Mouse (Mus musculus): ENCODE measurements around the gene Mitd1. TPM values are rescaled to one million over a fixed set of nuclear protein-coding genes. Genes with fewer than 3 reads are reported as not detected.

The Mitd1 gene
- polyA plus RNA-seq, 1 experiment from 2014 or later, result 12.3 TPM

- Histone ChIP-seq H3K36me3 (ENCODE audit: control insufficient read depth, insufficient read depth, low read length) (no peaks in the 10 kb centered on the region), H3K9me3 (ENCODE audit: control insufficient read depth, low read length) (no peaks in the 10 kb centered on the region; the same call in 1 of the 2 replicates), H3K4me1 (ENCODE audit: control insufficient read depth in 2 of 2, insufficient read depth in 2 of 2, low read length in 2 of 2) (peaks cover 5 to 7% of the 10 kb centered on the region in 2 experiments; a peak in 2 of 4 replicates), H3K4me2 (ENCODE audit: low read length) (no peak overlapping the region), H3K4me3 (ENCODE audit: control insufficient read depth in 1 of 2, insufficient read depth in 1 of 2, low read depth in 1 of 2, low read length in 2 of 2) (no peak overlapping the region), H3K9ac (ENCODE audit: low read length) (no peak overlapping the region), H3K27ac (replicated peaks in 1 of 2; ENCODE audit: control insufficient read depth in 1 of 2, insufficient read depth in 1 of 2, low read depth in 2 of 2, low read length in 2 of 2) (no peak overlapping the region), H3K27me3 (ENCODE audit: control insufficient read depth, insufficient read depth, low read length) (no peaks in the 10 kb centered on the region; the same call in 1 of the 2 replicates)
- 63% methylated on average over 10 of the region's 10 CpGs for WGBS
- no peak for ATAC-seq (ENCODE audit: insufficient number of reproducible peaks, insufficient read depth, low FRiP score, low read depth)
Observed at GRCm38 (mm10) chr1:37867684-37868322, 22.4 kb downstream of the Mitd1 start.

GRCm38 (mm10) chr1:37867056-37867455, 23.2 kb downstream of the Mitd1 start:
- no peak for ATAC-seq (ENCODE audit: insufficient number of reproducible peaks, insufficient read depth, low FRiP score, low read depth)

GRCm38 (mm10) chr1:37866286-37866685, 23.9 kb downstream of the Mitd1 start, which contains the start of gene Tsga10:
Tsga10 (minus strand) TSS chr1:37866429.
- H3K27ac ChIP-seq (replicated peaks in 1 of 2; ENCODE audit: control insufficient read depth in 1 of 2, insufficient read depth in 1 of 2, low read depth in 2 of 2, low read length in 2 of 2), result peak within 1 kb of the TSS; percentile 83 to 94
- 86% methylated on average over 6 of the region's 6 CpGs for WGBS

More at GRCm38 (mm10) chr1:37867056-37867455, 23.2 kb downstream of the Mitd1 start:
- Histone ChIP-seq H3K4me3 (ENCODE audit: control insufficient read depth in 1 of 2, insufficient read depth in 1 of 2, low read depth in 1 of 2, low read length in 2 of 2) (no peak overlapping the region), H3K36me3 (ENCODE audit: control insufficient read depth, insufficient read depth, low read length) (no peaks in the 10 kb centered on the region), H3K4me2 (ENCODE audit: low read length) (no peak overlapping the region), H3K9me3 (ENCODE audit: control insufficient read depth, low read length) (no peaks in the 10 kb centered on the region; the same call in 1 of the 2 replicates), H3K9ac (ENCODE audit: low read length) (no peak overlapping the region), H3K27me3 (ENCODE audit: control insufficient read depth, insufficient read depth, low read length) (no peaks in the 10 kb centered on the region; the same call in 1 of the 2 replicates), H3K4me1 (ENCODE audit: control insufficient read depth in 2 of 2, insufficient read depth in 2 of 2, low read length in 2 of 2) (peaks cover 4 to 5% of the 10 kb centered on the region in 2 experiments; a peak in 2 of 4 replicates), H3K27ac (replicated peaks in 1 of 2; ENCODE audit: control insufficient read depth in 1 of 2, insufficient read depth in 1 of 2, low read depth in 2 of 2, low read length in 2 of 2) (no peak overlapping the region)
- WGBS, result 65% methylated on average over 1 of the region's 1 CpGs

GRCm38 (mm10) chr1:37865401-37866215, 24.6 kb downstream of the Mitd1 start:
- H3K27ac ChIP-seq (replicated peaks in 1 of 2; ENCODE audit: control insufficient read depth in 1 of 2, insufficient read depth in 1 of 2, low read depth in 2 of 2, low read length in 2 of 2), result peak overlapping the region; percentile 83 to 94
- peak overlapping the region; percentile 74 for H3K9ac ChIP-seq (ENCODE audit: low read length)
- no peaks in the 10 kb centered on the region; the same call in 1 of the 2 replicates for H3K27me3 ChIP-seq (ENCODE audit: control insufficient read depth, insufficient read depth, low read length)
- WGBS, result 11% methylated on average over 23 of the region's 23 CpGs
- peak overlapping the region; percentile 71 for H3K4me2 ChIP-seq (ENCODE audit: low read length)
- ATAC-seq (ENCODE audit: insufficient number of reproducible peaks, insufficient read depth, low FRiP score, low read depth), result no peak
- no peaks in the 10 kb centered on the region; the same call in 1 of the 2 replicates for H3K9me3 ChIP-seq (ENCODE audit: control insufficient read depth, low read length)
- H3K4me3 ChIP-seq (ENCODE audit: control insufficient read depth in 1 of 2, insufficient read depth in 1 of 2, low read depth in 1 of 2, low read length in 2 of 2), result peak overlapping the region; percentile 61 to 90
- H3K4me1 ChIP-seq (ENCODE audit: control insufficient read depth in 2 of 2, insufficient read depth in 2 of 2, low read length in 2 of 2), result peaks cover 2 to 4% of the 10 kb centered on the region in 2 experiments; a peak in 2 of 4 replicates
- no peaks in the 10 kb centered on the region for H3K36me3 ChIP-seq (ENCODE audit: control insufficient read depth, insufficient read depth, low read length)

More at GRCm38 (mm10) chr1:37866286-37866685, 23.9 kb downstream of the Mitd1 start, which contains the start of gene Tsga10:
- Histone ChIP-seq H3K27me3 (ENCODE audit: control insufficient read depth, insufficient read depth, low read length) (no peaks in the 10 kb centered on the region; the same call in 1 of the 2 replicates), H3K9me3 (ENCODE audit: control insufficient read depth, low read length) (no peaks in the 10 kb centered on the region; the same call in 1 of the 2 replicates), H3K9ac (ENCODE audit: low read length) (peak within 1 kb of the TSS; percentile 74), H3K4me3 (ENCODE audit: control insufficient read depth in 1 of 2, insufficient read depth in 1 of 2, low read depth in 1 of 2, low read length in 2 of 2) (peak within 1 kb of the TSS; percentile 61 to 90), H3K4me2 (ENCODE audit: low read length) (peak within 1 kb of the TSS; percentile 71), H3K4me1 (ENCODE audit: control insufficient read depth in 2 of 2, insufficient read depth in 2 of 2, low read length in 2 of 2) (peaks cover 2 to 4% of the 10 kb centered on the region in 2 experiments; a peak in 2 of 4 replicates), H3K36me3 (ENCODE audit: control insufficient read depth, insufficient read depth, low read length) (no peaks in the 10 kb centered on the region)
- no peak for ATAC-seq (ENCODE audit: insufficient number of reproducible peaks, insufficient read depth, low FRiP score, low read depth)

GRCm38 (mm10) chr1:37864511-37865400, 25.5 kb downstream of the Mitd1 start:
- H3K27me3 ChIP-seq (ENCODE audit: control insufficient read depth, insufficient read depth, low read length), result no peaks in the 10 kb centered on the region; the same call in 1 of the 2 replicates
- under 1% methylated on average over 72 of the region's 90 CpGs for WGBS

GRCm38 (mm10) chr1:37850696-37851095, 39.5 kb downstream of the Mitd1 start:
- Histone ChIP-seq H3K36me3 (ENCODE audit: control insufficient read depth, insufficient read depth, low read length) (no peaks in the 10 kb centered on the region), H3K9me3 (ENCODE audit: control insufficient read depth, low read length) (no peaks in the 10 kb centered on the region), H3K4me1 (ENCODE audit: control insufficient read depth in 2 of 2, insufficient read depth in 2 of 2, low read length in 2 of 2) (peaks cover 2 to 4% of the 10 kb centered on the region in 2 experiments; a peak in 2 of 4 replicates), H3K9ac (ENCODE audit: low read length) (no peak overlapping the region), H3K4me2 (ENCODE audit: low read length) (no peak overlapping the region), H3K27ac (replicated peaks in 1 of 2; ENCODE audit: control insufficient read depth in 1 of 2, insufficient read depth in 1 of 2, low read depth in 2 of 2, low read length in 2 of 2) (no peak overlapping the region), H3K4me3 (ENCODE audit: control insufficient read depth in 1 of 2, insufficient read depth in 1 of 2, low read depth in 1 of 2, low read length in 2 of 2) (no peak overlapping the region), H3K27me3 (ENCODE audit: control insufficient read depth, insufficient read depth, low read length) (no peaks in the 10 kb centered on the region)
- 17% methylated on average over 2 of the region's 2 CpGs for WGBS
- ATAC-seq (ENCODE audit: insufficient number of reproducible peaks, insufficient read depth, low FRiP score, low read depth), result no peak

More at GRCm38 (mm10) chr1:37864511-37865400, 25.5 kb downstream of the Mitd1 start:
- H3K4me2 ChIP-seq (ENCODE audit: low read length), result peak overlapping the region; percentile 86
- H3K9me3 ChIP-seq (ENCODE audit: control insufficient read depth, low read length), result no peaks in the 10 kb centered on the region; the same call in 1 of the 2 replicates
- peak overlapping the region; percentile 61 to 90 for H3K4me3 ChIP-seq (ENCODE audit: control insufficient read depth in 1 of 2, insufficient read depth in 1 of 2, low read depth in 1 of 2, low read length in 2 of 2)
- H3K36me3 ChIP-seq (ENCODE audit: control insufficient read depth, insufficient read depth, low read length), result no peaks in the 10 kb centered on the region
- peak overlapping the region; percentile 83 to 94 for H3K27ac ChIP-seq (replicated peaks in 1 of 2; ENCODE audit: control insufficient read depth in 1 of 2, insufficient read depth in 1 of 2, low read depth in 2 of 2, low read length in 2 of 2)
- ATAC-seq (ENCODE audit: insufficient number of reproducible peaks, insufficient read depth, low FRiP score, low read depth), result peak; percentile 98
- peaks cover 2 to 4% of the 10 kb centered on the region in 2 experiments; a peak in 2 of 4 replicates for H3K4me1 ChIP-seq (ENCODE audit: control insufficient read depth in 2 of 2, insufficient read depth in 2 of 2, low read length in 2 of 2)
- peak overlapping the region; percentile 74 for H3K9ac ChIP-seq (ENCODE audit: low read length)
